Mouse (Mus musculus) myocyte (in vitro differentiated cells): ENCODE results near the gene Itpr3. TPM values are rescaled to one million over a fixed set of nuclear protein-coding genes. Genes with fewer than 3 reads are reported as not detected.

Experiments
- H3K27me3 ChIP-seq: one replicate; pipeline ENCODE4 v1.6.1; 2011; ENCODE audit not compliant: control insufficient read depth, insufficient read depth, insufficient read length
- H3K36me3 ChIP-seq: one replicate; pipeline ENCODE4 v1.6.1; 2011; ENCODE audit not compliant: control insufficient read depth, insufficient read depth
- H3K4me2 ChIP-seq: one replicate; pipeline ENCODE4 v1.6.1; 2011; ENCODE audit warnings: low read depth, control low read depth
- H3K4me3 ChIP-seq: one replicate; pipeline ENCODE4 v1.5.1; 2011; ENCODE audit warnings: mild to moderate bottlenecking, control low read depth, moderate library complexity
- H3K79me2 ChIP-seq: one replicate; pipeline ENCODE4 v1.6.1; 2011; ENCODE audit not compliant: control insufficient read depth, insufficient read depth
- H3ac ChIP-seq: one replicate; pipeline ENCODE4 v1.6.1; 2011; ENCODE audit not compliant: control insufficient read depth, insufficient read length
- CEBPB ChIP-seq: IDR thresholded peaks from 2 replicates; pipeline ENCODE4 v1.6.1; 2011; ENCODE audit warnings: mild to moderate bottlenecking, moderate library complexity; ENCODE audit not compliant: poor library complexity, insufficient read depth, severe bottlenecking
- MAX ChIP-seq: IDR thresholded peaks from one replicate; pipeline ENCODE4 v1.6.1; 2011; ENCODE audit warnings: low read depth, mild to moderate bottlenecking, control low read depth
- MYOG ChIP-seq, 3 experiments: IDR thresholded peaks; one replicate each; pipeline ENCODE4 v1.6.1; 2011; ENCODE audit warnings: control low read depth in 2 of 3, low read depth in 2 of 3, mild to moderate bottlenecking in 2 of 3; ENCODE audit not compliant: insufficient read length in 2 of 3, control insufficient read depth in 1 of 3, insufficient read depth in 1 of 3
- SRF ChIP-seq: IDR thresholded peaks from one replicate; pipeline ENCODE4 v1.6.1; 2011; ENCODE audit warnings: low read depth; ENCODE audit not compliant: control insufficient read depth, insufficient read length
- TCF12 ChIP-seq: IDR thresholded peaks from one replicate; pipeline ENCODE4 v1.6.1; 2011; ENCODE audit warnings: mild to moderate bottlenecking, control low read depth; ENCODE audit not compliant: poor library complexity, insufficient read depth, severe bottlenecking
- TCF3 ChIP-seq: IDR thresholded peaks from one replicate; pipeline ENCODE4 v1.6.1; 2011; ENCODE audit warnings: low read depth, control low read depth; ENCODE audit not compliant: insufficient read length
- USF1 ChIP-seq: IDR thresholded peaks from one replicate; pipeline ENCODE4 v1.6.1; 2011; ENCODE audit warnings: low read depth, mild to moderate bottlenecking, control low read depth, moderate library complexity
- polyA plus RNA-seq: library from polyadenylated mRNA; unstranded; fragments of >200 nt; fragmentation: generic; extraction: Trizol; gene quantifications from one replicate; pipeline ENCODE4 v1.2.1, GENCODE M21; 2012; ENCODE audit warnings: missing spikeins

Itpr3 gene
- polyA plus RNA-seq, 1 experiment, result 22.2 TPM

DNA sequence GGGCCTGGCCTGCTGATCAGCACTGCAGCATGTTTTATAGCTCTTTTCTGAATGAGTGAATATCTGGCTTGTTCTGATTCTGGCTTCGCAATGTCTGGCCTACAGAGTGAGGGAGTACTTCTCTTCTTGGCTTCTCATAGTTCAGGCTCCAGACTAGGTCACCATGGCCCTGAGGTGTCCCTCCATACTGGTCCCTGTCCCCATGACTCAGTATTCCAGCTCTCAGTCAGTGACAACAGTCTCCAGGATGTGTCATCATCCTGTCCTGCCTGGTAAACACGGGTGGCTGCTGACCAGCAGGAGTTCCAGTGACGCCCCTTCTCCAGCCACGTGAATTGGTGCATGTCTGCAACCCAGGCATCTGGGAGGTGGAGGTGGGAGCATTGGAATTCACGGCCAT, 114.0 kb downstream of the Itpr3 start:
- no peaks in the 10 kb centered on the region for H3K79me2 ChIP-seq
- no peak overlapping the region for H3K4me2 ChIP-seq
- H3K4me3 ChIP-seq, result no peak overlapping the region
- TF ChIP-seq CEBPB (no peak), SRF (no peak), USF1 (no peak), TCF12 (no peak), MAX (no peak), TCF3 (no peak), MYOG (IDR thresholded peaks at IDR 0.05; ENCODE audit: control insufficient read depth in 1 of 3, insufficient read depth in 1 of 3, insufficient read length in 2 of 3, low read depth in 2 of 3) (no peak)
- no peak overlapping the region for H3ac ChIP-seq
- H3K27me3 ChIP-seq, result no peaks in the 10 kb centered on the region
- no peaks in the 10 kb centered on the region for H3K36me3 ChIP-seq

Other genes with a start within 250 kb of the Itpr3 start
- 1.4 TPM for gene Nkx2-5, start 212.3 kb upstream of the Itpr3 start, polyA plus RNA-seq
- 15.4 TPM for gene Kifc5b, start 140.2 kb upstream of the Itpr3 start, polyA plus RNA-seq
- 9.6 TPM for gene Phf1, start 124.3 kb upstream of the Itpr3 start, polyA plus RNA-seq
- 169 TPM for gene Cuta, start 117.7 kb upstream of the Itpr3 start, polyA plus RNA-seq
- 5.2 TPM for gene Syngap1, start 116.1 kb upstream of the Itpr3 start, polyA plus RNA-seq
- gene Zbtb9, start 84.1 kb upstream of the Itpr3 start, polyA plus RNA-seq, result 8.8 TPM
- gene Bak1, start 28.3 kb upstream of the Itpr3 start, polyA plus RNA-seq, result 113 TPM
- 740 TPM for gene Uqcc2, start 76.6 kb downstream of the Itpr3 start, polyA plus RNA-seq
- 29.7 TPM for gene Ip6k3, start 110.5 kb downstream of the Itpr3 start, polyA plus RNA-seq
- gene Lemd2, start 147.2 kb downstream of the Itpr3 start, polyA plus RNA-seq, result 72.1 TPM